Mouse (Mus musculus) cerebellum, adult 11 months (tissue): ENCODE results near the gene Taf15.
"Not testable (repeated sequence)": the region's sequence is repeated elsewhere in the genome, so short reads cannot be mapped to it uniquely, and the experiment has no call there.

Source experiments
- DNase-seq: peaks from one replicate; pipeline ENCODE4 v3.0.0; 2022

Taf15 gene

DNA sequence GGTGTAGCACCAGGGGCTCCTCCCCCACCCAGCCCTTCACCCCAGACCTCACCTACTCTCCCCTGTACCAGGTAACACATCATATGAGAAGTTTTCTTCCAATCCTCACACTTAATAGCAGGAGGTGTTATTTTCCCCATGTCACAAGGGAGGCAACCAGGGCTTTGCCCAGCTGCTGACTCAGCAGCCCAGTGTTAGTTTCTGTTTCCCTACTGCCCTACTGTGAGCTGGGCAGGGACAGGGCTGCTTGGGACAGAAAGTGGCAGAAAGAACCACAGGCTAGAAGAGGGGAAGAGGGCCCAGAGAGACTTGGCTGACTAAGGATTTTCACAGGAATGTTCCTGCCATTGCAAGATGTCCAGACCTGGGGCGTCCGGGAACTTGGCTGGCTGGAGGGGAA lies 68.0 kb downstream of the Taf15 start:
- DNase-seq = no peak

DNA sequence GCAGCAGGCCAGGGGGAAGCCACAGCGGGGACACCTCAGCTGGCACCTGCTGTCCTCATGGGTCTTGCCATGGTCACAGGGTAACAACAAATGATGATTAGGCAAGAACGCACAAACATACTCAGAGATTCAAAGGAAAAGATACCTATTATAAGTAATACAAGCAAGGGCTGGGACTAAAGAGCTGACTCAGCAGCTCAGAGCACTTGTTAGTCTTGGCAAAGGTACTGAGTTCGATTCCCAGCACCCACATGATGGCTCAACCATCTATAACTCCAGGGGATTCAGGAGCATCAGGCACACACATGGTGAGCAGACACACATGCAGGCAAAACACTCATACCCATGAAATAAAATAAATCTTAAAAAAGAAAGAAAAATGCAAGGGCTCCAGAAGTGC lies 68.5 kb downstream of the Taf15 start:
- DNase-seq = no peak

DNA sequence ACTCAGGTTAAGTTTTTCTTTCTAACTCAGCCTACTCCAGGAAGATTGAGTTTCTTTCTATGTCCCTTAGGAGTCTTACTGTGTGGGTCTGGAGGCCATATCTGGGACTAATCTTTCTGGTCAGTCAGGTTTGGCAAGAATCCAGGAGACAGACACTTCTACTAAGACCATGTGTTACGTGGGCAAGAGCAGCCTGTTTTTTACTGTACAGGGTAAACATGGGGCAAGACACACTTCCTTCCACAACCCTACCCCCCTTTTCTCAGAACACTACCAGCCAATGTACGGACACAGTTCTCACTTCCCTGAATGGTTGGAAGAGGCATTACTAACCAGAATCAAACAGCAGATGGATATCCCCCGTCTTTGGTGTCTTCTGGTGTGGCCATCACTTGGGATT lies 71.3 kb downstream of the Taf15 start:
- no peak for DNase-seq

DNA sequence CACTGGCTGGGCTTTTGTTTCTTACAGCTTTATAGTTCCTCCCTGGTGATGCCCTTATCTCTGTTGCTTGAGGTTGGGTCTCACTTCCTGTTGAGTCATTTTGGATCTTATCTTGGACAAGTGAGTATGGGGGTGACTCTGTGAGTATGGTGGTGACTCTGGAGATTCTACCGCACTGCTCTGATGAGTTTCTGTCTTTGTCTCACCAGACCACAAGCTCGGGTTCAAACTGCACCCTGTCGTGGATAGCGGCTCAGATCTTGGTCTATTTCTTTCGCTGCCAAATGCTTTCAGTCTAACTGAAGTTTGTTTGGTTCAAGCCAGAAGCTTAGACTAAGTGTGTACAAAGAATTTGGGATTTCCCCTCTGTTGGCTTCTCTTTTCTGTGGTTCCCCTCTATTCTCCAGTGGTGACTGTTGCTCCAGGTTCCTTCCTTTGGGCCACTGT lies 77.3 kb downstream of the Taf15 start:
- no peak for DNase-seq

DNA sequence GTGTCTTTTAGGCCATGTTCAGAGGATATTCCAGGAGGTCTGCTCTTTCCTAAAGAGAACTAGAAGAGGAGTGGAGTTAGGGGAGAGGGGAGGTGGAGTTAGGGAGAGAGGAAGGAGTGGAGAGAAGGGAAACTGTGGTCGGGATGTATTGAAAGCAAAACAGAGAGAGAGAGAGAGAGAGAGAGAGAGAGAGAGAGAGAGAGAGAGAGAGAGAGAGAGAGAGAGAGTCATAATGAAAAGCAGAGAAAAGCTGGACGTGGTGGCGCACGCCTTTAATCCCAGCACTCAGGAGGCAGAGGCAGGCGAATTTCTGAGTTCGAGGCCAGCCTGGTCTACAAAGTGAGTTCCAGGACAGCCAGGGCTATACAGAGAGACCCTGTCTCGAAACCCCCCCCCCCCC lies 78.2 kb downstream of the Taf15 start:
- DNase-seq = not testable (repeated sequence)

DNA sequence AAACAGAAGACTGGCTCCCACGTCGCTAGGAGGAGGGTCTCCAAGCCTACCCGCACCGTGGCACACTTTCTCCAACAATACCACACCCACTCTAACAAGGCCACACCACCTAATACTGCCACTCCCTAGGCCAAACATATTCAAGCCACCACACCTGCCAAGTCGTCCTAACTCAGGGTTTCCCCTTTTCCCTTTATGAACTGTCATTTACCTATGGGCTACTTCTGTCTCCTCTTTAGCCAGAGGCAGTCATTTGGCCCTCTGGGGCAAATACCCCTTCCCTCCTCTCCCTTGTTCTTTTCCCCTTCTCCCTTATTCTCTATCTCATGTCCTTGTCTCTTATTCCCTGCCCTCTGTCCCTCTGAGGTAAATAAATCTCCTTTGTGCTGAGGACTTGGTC lies 78.8 kb downstream of the Taf15 start:
- no peak for DNase-seq
